Mouse (Mus musculus) gonadal fat pad, adult 2 months (tissue): ENCODE measurements around the gene Cops7b. TPM values are rescaled to one million over a fixed set of nuclear protein-coding genes. Genes with fewer than 3 reads are reported as not detected.
A peak's percentile ranks its signal among the peaks of the same experiment; 100 is the strongest.

Experiments
- DNase-seq: peaks from one replicate; pipeline ENCODE4 v3.0.0-alpha.2; 2012; ENCODE audit warnings: low read depth
- polyA plus RNA-seq: library from polyadenylated mRNA; depleted of rRNA; stranded (reverse); fragments of >200 nt; gene quantifications from 2 replicates; pipeline ENCODE4 v1.2.3, GENCODE M21; 2012

The Cops7b gene
- polyA plus RNA-seq, 1 experiment, result 31.2 TPM

GRCm38 (mm10) chr1:86596512-86596911 is 13.8 kb downstream of the Cops7b start:
- DNase-seq, result no peak

- DNase-seq, result no peak
These were observed 15.8 kb downstream of the Cops7b start for GRCm38 (mm10) chr1:86598516-86598915.

- no peak for DNase-seq
These were observed 17.4 kb downstream of the Cops7b start for GRCm38 (mm10) chr1:86600117-86600516.

GRCm38 (mm10) chr1:86610954-86611353 is 28.2 kb downstream of the Cops7b start:
- DNase-seq, result no peak

- no peak for DNase-seq
These were observed 29.4 kb downstream of the Cops7b start for GRCm38 (mm10) chr1:86612081-86612480.

- DNase-seq, result no peak
These were observed 31.6 kb downstream of the Cops7b start for GRCm38 (mm10) chr1:86614269-86614668.

GRCm38 (mm10) chr1:86618454-86619125 is 35.9 kb downstream of the Cops7b start:
- no peak for DNase-seq

- DNase-seq, result no peak
These were observed 39.6 kb downstream of the Cops7b start for GRCm38 (mm10) chr1:86622296-86622695.

GRCm38 (mm10) chr1:86623001-86624000 is 40.6 kb downstream of the Cops7b start:
- DNase-seq, result no peak

- peak; percentile 14 for DNase-seq
These were observed 45.6 kb downstream of the Cops7b start for GRCm38 (mm10) chr1:86628270-86628669.

GRCm38 (mm10) chr1:86629936-86630335 is 47.2 kb downstream of the Cops7b start:
- no peak for DNase-seq

GRCm38 (mm10) chr1:86630527-86630926 is 47.8 kb downstream of the Cops7b start:
- DNase-seq, result no peak

- no peak for DNase-seq
These were observed 50.2 kb downstream of the Cops7b start for GRCm38 (mm10) chr1:86632732-86633380.

- DNase-seq, result no peak
These were observed 50.7 kb downstream of the Cops7b start for GRCm38 (mm10) chr1:86633434-86633833.

GRCm38 (mm10) chr1:86633840-86634750 is 51.4 kb downstream of the Cops7b start:
- no peak for DNase-seq

- DNase-seq, result no peak
These were observed 52.2 kb downstream of the Cops7b start for GRCm38 (mm10) chr1:86634751-86635359.

- DNase-seq, result no peak
These were observed 60.6 kb downstream of the Cops7b start for GRCm38 (mm10) chr1:86643101-86643809.

GRCm38 (mm10) chr1:86647517-86647916 is 64.8 kb downstream of the Cops7b start:
- no peak for DNase-seq

GRCm38 (mm10) chr1:86650272-86650671 is 67.6 kb downstream of the Cops7b start:
- no peak for DNase-seq

- no peak for DNase-seq
These were observed 70.0 kb downstream of the Cops7b start for GRCm38 (mm10) chr1:86652675-86653074.
